Mouse (Mus musculus) liver, embryonic 15.5 days (tissue): Measurements from ENCODE around the gene Pla2g4d. TPM values are rescaled to one million over a fixed set of nuclear protein-coding genes. Genes with fewer than 3 reads are reported as not detected.

Experiments used
- ATAC-seq: fragments of 200-750 bp; cut with Nextera tagmentation; 2 replicates; pipeline ENCODE4 v1.8.0; 2017; ENCODE audit warnings: moderate number of reproducible peaks, mild to moderate bottlenecking, moderate library complexity; ENCODE audit not compliant: insufficient read depth
- H3K27ac ChIP-seq: fragments of 300-500 bp; sonication (generic); replicated peaks from 2 replicates; pipeline ENCODE4 v1.5.1; 2015; ENCODE audit warnings: mild to moderate bottlenecking, inconsistent platforms
- H3K27me3 ChIP-seq: fragments of 300-500 bp; sonication (generic); 2 replicates; pipeline ENCODE4 v1.6.1; 2015; ENCODE audit warnings: mild to moderate bottlenecking, inconsistent platforms
- H3K36me3 ChIP-seq: fragments of 300-500 bp; sonication (generic); replicated peaks from 2 replicates; pipeline ENCODE4 v1.6.1; 2015; ENCODE audit warnings: moderate library complexity, mild to moderate bottlenecking, inconsistent platforms
- H3K4me1 ChIP-seq: fragments of 300-500 bp; sonication (generic); replicated peaks from 2 replicates; pipeline ENCODE4 v1.6.1; 2015; ENCODE audit warnings: inconsistent platforms
- H3K4me2 ChIP-seq: fragments of 300-500 bp; sonication (generic); 2 replicates; pipeline ENCODE4 v1.6.1; 2015; ENCODE audit warnings: moderate library complexity, mild to moderate bottlenecking, inconsistent platforms
- H3K4me3 ChIP-seq: fragments of 300-500 bp; sonication (generic); replicated peaks from 2 replicates; pipeline ENCODE4 v1.5.1; 2015; ENCODE audit warnings: mild to moderate bottlenecking, inconsistent platforms
- H3K9ac ChIP-seq: fragments of 300-500 bp; sonication (generic); 2 replicates; pipeline ENCODE4 v1.6.1; 2015; ENCODE audit warnings: moderate library complexity, mild to moderate bottlenecking, inconsistent platforms
- H3K9me3 ChIP-seq: fragments of 300-500 bp; sonication (generic); replicated peaks from 2 replicates; pipeline ENCODE4 v1.6.1; 2016; ENCODE audit warnings: inconsistent platforms
- WGBS: fragments of 180-500 bp; shearing (Covaris S2); methylation state at CpG from one replicate; pipeline ENCODE4 v1.1.7; 2015; ENCODE audit warnings: mixed read lengths; ENCODE audit not compliant: insufficient replicate concordance; 5-methylcytosine and 5-hydroxymethylcytosine counted together
- polyA plus RNA-seq: library from polyadenylated mRNA; unstranded; fragments of >200 nt; fragmentation: Nextera tagmentation; extraction: Ambion mirVana; gene quantifications from 2 replicates; pipeline ENCODE4 v1.2.1, GENCODE M21; 2015

The Pla2g4d gene
- polyA plus RNA-seq, result not detected in 2 replicates

DNA sequence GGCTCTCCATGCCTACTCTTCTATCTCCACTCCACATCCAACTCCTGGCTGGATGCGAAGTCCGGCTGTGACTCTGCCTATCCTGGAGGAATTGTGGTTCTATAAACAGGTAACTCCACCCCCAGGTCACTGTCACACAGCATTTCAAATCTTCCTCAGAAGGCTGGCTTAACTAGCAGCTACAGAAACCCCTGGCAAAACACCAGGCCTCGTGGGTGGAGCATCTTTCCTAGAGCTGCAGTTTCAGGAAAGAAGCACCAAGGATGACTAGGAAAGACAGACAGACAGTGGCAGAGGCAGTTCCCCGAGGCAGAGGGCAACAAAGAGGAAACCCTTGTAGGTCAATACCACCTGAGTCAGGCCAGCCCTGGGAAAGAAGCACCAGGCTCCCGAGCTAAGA lies at the start of gene Pla2g4d:
Pla2g4d (minus strand) TSS at position 203 of the 400 bp plus-strand sequence.
- H3K36me3 ChIP-seq, result no peaks in the 10 kb centered on the region
- no peaks in the 10 kb centered on the region for H3K27me3 ChIP-seq
- 44% methylated on average over 5 of the region's 5 CpGs for WGBS
- H3K4me3 ChIP-seq, result no peak within 1 kb of the TSS
- no peaks in the 10 kb centered on the region for H3K4me1 ChIP-seq
- H3K9me3 ChIP-seq, result no peaks in the 10 kb centered on the region
- H3K27ac ChIP-seq, result no peak within 1 kb of the TSS
- H3K4me2 ChIP-seq, result no peak within 1 kb of the TSS
- no peak for ATAC-seq
- no peak within 1 kb of the TSS for H3K9ac ChIP-seq

DNA sequence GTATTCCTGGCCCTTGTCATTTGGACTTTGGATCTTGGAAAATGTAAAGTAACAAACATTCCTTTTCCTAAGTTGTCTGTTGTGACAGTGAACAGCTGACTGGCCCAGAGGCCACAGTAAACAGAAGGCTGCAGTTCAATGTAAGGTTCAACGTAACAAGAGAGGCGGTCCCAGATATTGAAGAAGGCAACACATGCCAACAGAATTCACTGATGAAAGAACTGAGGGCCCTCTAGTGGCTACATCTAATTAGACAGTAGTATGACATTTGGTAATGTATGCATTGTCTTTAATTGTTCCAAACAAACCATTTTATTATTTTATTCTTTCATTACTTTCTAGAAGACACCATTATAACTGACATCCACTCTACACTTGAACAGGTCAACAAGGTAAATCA lies 48.9 kb upstream of the Pla2g4d start:
- no peak overlapping the region for H3K9ac ChIP-seq
- no peaks in the 10 kb centered on the region for H3K9me3 ChIP-seq
- ATAC-seq, result no peak
- H3K27me3 ChIP-seq, result no peaks in the 10 kb centered on the region
- no peaks in the 10 kb centered on the region for H3K4me1 ChIP-seq
- H3K4me3 ChIP-seq, result no peak overlapping the region
- peaks cover 65% of the 10 kb centered on the region for H3K36me3 ChIP-seq
- H3K27ac ChIP-seq, result no peak overlapping the region
- H3K4me2 ChIP-seq, result no peak overlapping the region
- 83% methylated on average over 2 of the region's 2 CpGs for WGBS

DNA sequence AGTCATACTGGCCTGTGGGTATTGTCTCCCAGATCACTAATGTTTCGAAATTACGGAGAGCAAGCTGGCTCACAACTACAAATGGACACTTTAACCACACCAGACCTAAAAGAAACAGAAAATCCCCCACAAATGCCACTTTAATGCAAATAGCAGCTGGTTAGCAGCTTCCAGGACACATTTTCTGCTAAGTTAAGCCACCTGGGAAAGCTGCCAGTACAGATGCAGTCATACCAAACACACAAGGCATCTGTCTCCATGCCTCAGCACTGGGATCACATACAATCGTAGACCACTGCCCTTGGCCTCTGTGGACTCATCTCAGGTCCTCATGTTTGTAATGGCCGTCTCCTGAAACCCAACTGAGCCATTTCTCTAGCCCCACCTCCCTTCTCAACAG lies 42.6 kb upstream of the Pla2g4d start:
- H3K4me1 ChIP-seq, result no peaks in the 10 kb centered on the region
- H3K4me2 ChIP-seq, result no peak overlapping the region
- no peak overlapping the region for H3K4me3 ChIP-seq
- WGBS, result 71% methylated on average over 4 of the region's 4 CpGs
- no peak overlapping the region for H3K27ac ChIP-seq
- no peaks in the 10 kb centered on the region for H3K9me3 ChIP-seq
- peaks cover 59% of the 10 kb centered on the region for H3K36me3 ChIP-seq
- no peaks in the 10 kb centered on the region for H3K27me3 ChIP-seq
- ATAC-seq, result no peak
- H3K9ac ChIP-seq, result no peak overlapping the region

DNA sequence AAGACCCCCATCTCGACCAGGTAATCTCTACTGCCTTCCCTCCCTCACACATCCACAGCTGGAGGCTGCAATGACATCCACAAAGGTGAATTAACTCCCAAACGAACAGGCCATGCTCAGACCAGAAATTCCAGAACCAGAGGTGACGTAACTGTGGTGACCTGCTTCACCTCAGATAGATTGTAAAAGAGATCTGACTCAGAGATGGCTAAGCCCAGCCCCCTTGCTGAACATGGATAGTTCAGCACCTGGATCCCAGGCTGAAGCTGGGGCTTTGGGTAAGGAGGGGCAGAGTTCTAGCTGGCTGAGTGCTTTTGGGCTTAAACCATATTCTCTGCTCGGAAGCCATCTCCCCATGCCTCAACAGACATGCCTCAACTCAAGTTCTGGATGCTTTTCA lies 26.1 kb upstream of the Pla2g4d start:
- no peaks in the 10 kb centered on the region for H3K9me3 ChIP-seq
- no peak overlapping the region for H3K4me3 ChIP-seq
- H3K27ac ChIP-seq, result no peak overlapping the region
- WGBS, result 57% methylated on average over 4 of the region's 4 CpGs
- H3K4me1 ChIP-seq, result no peaks in the 10 kb centered on the region
- H3K36me3 ChIP-seq, result peaks cover 33% of the 10 kb centered on the region
- ATAC-seq, result no peak
- H3K9ac ChIP-seq, result no peak overlapping the region
- no peaks in the 10 kb centered on the region for H3K27me3 ChIP-seq
- H3K4me2 ChIP-seq, result no peak overlapping the region

DNA sequence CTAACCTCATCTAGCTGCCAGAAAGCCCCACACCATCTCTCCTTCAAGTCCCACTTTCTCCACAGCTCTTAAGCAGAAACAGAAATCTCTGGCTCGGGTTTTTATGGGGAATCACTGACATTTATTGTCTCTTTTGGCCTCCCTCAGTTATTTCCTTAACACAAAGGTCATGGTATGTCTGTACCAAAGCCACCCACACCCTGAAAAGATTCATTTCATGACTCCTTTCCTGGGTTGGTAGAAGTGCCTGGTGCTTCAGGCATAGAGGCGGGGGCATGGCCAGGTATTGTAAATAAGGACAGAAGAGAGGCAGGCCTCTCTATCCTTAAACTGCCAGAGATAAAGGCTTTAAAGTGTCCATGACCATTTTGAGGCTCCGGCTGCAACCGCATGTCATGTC lies 25.5 kb upstream of the Pla2g4d start:
- Histone ChIP-seq H3K36me3 (peaks cover 30% of the 10 kb centered on the region), H3K9ac (no peak overlapping the region), H3K27me3 (no peaks in the 10 kb centered on the region), H3K4me3 (no peak overlapping the region), H3K4me1 (no peaks in the 10 kb centered on the region), H3K4me2 (no peak overlapping the region), H3K9me3 (no peaks in the 10 kb centered on the region), H3K27ac (no peak overlapping the region)
- ATAC-seq, result no peak
- 68% methylated on average over 4 of the region's 4 CpGs for WGBS

DNA sequence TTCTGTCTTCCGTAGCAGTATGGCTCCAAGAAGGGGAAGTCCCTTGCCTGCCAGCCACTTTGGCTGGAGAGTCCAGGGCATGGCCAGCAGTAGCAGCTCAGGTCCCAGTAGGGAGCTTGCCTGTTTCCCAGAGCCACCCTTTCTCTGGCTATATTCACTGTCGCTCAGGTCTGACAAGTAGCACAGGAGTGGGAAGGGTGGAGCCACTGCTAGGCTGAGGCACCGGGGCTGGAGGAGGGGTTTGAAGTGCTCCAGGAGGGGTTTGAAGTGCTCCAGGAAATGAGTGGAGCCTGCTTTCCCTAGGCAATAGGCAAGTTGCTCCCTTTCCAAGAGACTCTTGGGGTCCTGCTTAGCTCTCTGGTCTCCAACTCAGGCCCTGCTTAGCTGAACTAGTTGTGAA lies 25.0 kb upstream of the Pla2g4d start, which contains the start of gene Pla2g4f:
Pla2g4f (minus strand) TSS at position 190 of the 400 bp plus-strand sequence.
- no peak within 1 kb of the TSS for H3K27ac ChIP-seq
- no peak for ATAC-seq
- peaks cover 25% of the 10 kb centered on the region for H3K36me3 ChIP-seq
- 34% methylated on average over 3 of the region's 3 CpGs for WGBS
- no peaks in the 10 kb centered on the region for H3K9me3 ChIP-seq
- no peaks in the 10 kb centered on the region for H3K27me3 ChIP-seq
- no peaks in the 10 kb centered on the region for H3K4me1 ChIP-seq
- no peak within 1 kb of the TSS for H3K9ac ChIP-seq
- H3K4me3 ChIP-seq, result no peak within 1 kb of the TSS
- no peak within 1 kb of the TSS for H3K4me2 ChIP-seq

DNA sequence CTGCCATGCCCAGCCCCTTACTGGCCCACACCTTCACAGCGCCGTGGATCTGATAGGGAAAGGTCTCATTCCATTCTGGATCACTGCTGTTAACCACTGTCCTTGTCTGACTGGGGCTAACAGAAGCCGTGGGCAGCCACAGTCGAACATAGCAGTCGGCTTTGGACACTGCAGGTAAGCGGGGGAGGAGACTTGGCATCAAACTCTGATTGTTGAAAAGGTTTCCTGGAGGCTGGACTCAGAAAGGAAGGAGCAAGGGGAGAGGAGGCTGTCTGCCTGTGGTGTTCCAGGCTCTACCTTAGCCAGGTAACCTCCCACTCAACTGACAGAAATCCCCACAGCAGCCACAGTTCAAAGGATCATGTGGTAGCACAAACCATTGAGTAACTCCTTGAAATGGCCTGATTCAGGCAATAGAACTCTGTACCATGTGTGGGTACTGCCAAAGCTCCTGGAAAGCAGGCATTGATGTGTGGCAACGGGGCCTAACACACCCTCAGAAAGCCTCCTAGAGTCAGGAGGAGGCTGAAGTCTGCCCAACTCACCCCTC lies 23.4 kb upstream of the Pla2g4d start:
- Histone ChIP-seq H3K4me3 (no peak overlapping the region), H3K27ac (no peak overlapping the region), H3K27me3 (no peaks in the 10 kb centered on the region), H3K9me3 (no peaks in the 10 kb centered on the region), H3K36me3 (peaks cover 10% of the 10 kb centered on the region), H3K9ac (no peak overlapping the region), H3K4me2 (no peak overlapping the region), H3K4me1 (no peaks in the 10 kb centered on the region)
- 61% methylated on average over 7 of the region's 7 CpGs for WGBS
- ATAC-seq, result no peak

DNA sequence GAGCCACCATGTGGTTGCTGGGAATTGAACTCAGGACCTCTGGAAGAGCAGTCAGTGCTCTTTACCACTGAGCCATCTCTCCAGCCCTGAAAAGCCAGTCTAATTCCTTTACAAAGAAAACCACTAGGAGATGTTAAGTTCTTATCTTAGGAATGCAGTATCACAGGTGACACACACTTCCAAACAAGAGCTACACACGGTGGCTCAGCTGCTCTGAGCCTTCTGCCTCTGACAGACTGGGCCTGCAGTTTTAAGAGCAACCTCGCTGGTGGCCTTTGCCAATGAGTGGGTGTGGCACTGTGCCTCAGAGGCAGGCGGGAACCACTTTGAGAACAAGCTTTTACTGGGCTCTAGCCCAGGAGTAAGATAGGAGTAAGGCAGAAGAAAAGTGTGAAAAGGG lies 15.1 kb upstream of the Pla2g4d start:
- Histone ChIP-seq H3K27ac (no peak overlapping the region), H3K4me3 (no peak overlapping the region), H3K4me1 (no peaks in the 10 kb centered on the region), H3K4me2 (no peak overlapping the region), H3K9me3 (no peaks in the 10 kb centered on the region), H3K27me3 (no peaks in the 10 kb centered on the region), H3K36me3 (no peaks in the 10 kb centered on the region), H3K9ac (no peak overlapping the region)
- ATAC-seq, result no peak
- 12% methylated on average over 3 of the region's 3 CpGs for WGBS

DNA sequence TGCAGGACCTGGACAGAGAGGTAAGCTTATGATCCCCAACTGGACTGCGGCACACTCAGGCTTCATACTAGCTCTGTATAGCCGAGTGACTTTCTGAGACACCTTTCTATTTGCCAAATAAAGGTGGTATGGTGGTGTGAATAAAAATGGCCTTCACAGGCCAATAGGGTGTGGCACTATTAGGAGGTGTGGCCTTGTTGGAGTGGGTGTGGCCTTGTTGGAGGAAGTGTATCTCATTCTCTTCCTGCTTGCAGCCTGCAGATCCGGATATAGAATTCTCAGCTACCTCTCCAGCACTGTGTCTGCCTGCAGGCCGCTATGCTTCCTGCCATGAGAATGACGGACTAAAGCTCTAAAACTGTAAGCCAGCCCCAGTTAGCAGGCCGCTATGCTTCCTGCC lies 12.1 kb upstream of the Pla2g4d start:
- no peak for ATAC-seq
- Histone ChIP-seq H3K36me3 (no peaks in the 10 kb centered on the region), H3K27ac (no peak overlapping the region), H3K9ac (no peak overlapping the region), H3K27me3 (no peaks in the 10 kb centered on the region), H3K9me3 (no peaks in the 10 kb centered on the region), H3K4me3 (no peak overlapping the region), H3K4me2 (no peak overlapping the region), H3K4me1 (no peaks in the 10 kb centered on the region)
- WGBS, result 79% methylated on average over 6 of the region's 6 CpGs

DNA sequence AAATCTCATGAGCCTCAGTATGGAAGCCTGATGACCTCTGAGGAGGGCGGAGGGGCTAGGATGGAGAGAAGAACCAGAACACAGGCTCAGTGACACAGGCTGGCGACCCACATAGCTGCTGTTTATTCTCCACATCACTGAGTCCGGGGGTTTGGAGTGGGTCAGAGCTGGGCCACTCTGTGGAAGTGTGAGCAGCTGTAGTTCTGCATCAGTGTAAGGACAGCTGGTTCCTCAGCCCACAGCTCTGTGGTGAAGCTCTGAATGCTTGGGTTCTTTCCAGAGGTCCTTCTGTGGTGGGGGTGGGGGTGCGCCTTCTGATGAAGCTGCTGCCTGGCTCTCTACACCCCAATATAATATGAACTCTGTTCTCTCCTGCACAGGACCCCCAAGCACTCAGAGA lies 10.9 kb upstream of the Pla2g4d start:
- no peak for ATAC-seq
- no peaks in the 10 kb centered on the region for H3K4me1 ChIP-seq
- no peaks in the 10 kb centered on the region for H3K27me3 ChIP-seq
- no peaks in the 10 kb centered on the region for H3K36me3 ChIP-seq
- H3K9ac ChIP-seq, result no peak overlapping the region
- WGBS, result 59% methylated on average over 4 of the region's 4 CpGs
- no peaks in the 10 kb centered on the region for H3K9me3 ChIP-seq
- no peak overlapping the region for H3K4me3 ChIP-seq
- no peak overlapping the region for H3K4me2 ChIP-seq
- no peak overlapping the region for H3K27ac ChIP-seq

DNA sequence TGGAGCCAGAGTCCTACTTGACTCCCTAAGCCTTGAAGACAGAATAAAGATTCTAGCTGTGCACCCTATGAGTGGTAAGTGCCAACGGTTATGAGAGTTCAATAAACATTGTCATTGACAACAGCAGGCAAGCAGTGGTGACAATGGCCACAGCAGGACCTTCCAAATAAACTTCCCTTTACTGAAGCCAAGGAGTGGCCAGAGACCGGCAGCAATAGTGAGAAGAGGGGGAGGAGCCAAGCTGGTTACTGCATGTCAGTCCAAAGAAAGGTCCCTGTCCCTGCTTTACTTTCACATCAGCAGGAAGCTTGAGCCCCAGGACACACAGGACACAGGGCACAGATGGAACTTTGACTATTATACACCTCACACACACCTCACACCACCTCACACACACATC lies 7.2 kb upstream of the Pla2g4d start:
- H3K27me3 ChIP-seq, result no peaks in the 10 kb centered on the region
- H3K9me3 ChIP-seq, result no peaks in the 10 kb centered on the region
- H3K4me3 ChIP-seq, result no peak overlapping the region
- no peaks in the 10 kb centered on the region for H3K36me3 ChIP-seq
- H3K9ac ChIP-seq, result no peak overlapping the region
- ATAC-seq, result no peak
- whole genome bisulfite sequencing, result 5% methylated on average over 2 of the region's 2 CpGs
- H3K4me1 ChIP-seq, result no peaks in the 10 kb centered on the region
- no peak overlapping the region for H3K4me2 ChIP-seq
- no peak overlapping the region for H3K27ac ChIP-seq

DNA sequence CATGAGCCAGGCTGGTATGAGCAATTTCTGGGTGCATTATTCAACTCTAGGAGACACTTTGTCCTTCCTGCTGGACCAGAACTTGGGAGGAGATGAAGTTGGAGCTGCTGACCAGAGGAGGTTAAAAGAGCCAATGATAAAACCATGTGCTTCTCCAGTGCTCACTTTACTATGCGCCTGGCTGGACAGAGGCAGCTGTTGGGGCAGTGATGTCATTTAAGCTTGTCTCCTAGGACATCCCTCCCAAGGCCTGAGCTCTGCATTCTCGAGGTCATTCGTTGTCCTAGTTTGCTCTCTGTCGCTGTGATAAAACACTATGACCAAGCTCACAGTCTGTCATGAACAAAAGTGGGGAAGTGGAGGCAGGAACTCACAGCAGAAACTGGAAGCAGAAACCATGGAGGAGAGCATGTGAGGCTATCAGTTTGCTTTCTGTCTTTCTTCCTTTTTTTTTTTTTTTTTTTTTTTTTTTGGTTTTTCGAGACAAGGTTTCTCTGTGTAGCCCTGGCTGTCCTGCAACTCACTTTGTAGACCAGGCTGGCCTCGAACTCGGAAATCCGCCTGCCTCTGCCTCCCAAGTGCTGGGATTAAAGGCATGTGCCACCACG lies 2.6 kb upstream of the Pla2g4d start:
- Histone ChIP-seq H3K4me2 (no peak overlapping the region), H3K9me3 (no peaks in the 10 kb centered on the region), H3K4me1 (no peaks in the 10 kb centered on the region), H3K4me3 (no peak overlapping the region), H3K27ac (no peak overlapping the region), H3K9ac (no peak overlapping the region), H3K27me3 (no peaks in the 10 kb centered on the region), H3K36me3 (no peaks in the 10 kb centered on the region)
- ATAC-seq, result no peak
- 60% methylated on average over 8 of the region's 9 CpGs for WGBS
